Mouse (Mus musculus): ENCODE measurements around the gene Adcy1.

- TF ChIP-seq CTCF (IDR thresholded peaks at IDR 0.05; ENCODE audit: borderline replicate concordance, extremely low read depth, insufficient read depth, insufficient read length) (no peak), POLR2A (IDR thresholded peaks at IDR 0.05; ENCODE audit: borderline replicate concordance, extremely low read depth, insufficient read depth, insufficient read length, poor library complexity, severe bottlenecking) (no peak)
These were observed 22.5 kb upstream of the Adcy1 start for GRCm38 (mm10) chr11:7040801-7041200.

Data from brain, embryonic 14.5 days (tissue).